Mouse (Mus musculus): ENCODE data around the gene Bcan.

DNA sequence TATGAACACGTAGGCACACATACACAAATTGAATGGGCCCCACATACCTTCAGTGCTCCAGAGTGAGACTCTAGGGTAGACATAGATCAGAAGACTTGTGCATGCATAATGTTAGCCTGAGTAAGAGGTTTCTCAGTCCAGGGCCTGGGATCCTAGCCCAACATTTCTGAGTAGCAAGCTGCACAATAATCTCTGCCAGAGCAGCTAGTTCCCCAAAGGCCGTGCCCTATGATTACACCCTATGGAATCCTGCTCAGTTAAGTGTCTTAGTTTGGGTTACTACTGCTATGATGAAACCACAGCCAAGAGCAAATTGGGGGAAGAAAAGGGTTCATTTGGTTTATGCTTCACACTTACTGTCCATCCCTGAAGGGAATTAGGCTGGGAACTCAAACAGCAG is 57.6 kb downstream of the Bcan start:
- TF ChIP-seq CTCF (IDR thresholded peaks at IDR 0.05; ENCODE audit: extremely low read depth, insufficient read depth, insufficient read length, insufficient replicate concordance) (no peak), POLR2A (IDR thresholded peaks at IDR 0.05; ENCODE audit: low read depth, low read length) (no peak)

All from spleen, adult 2 months (tissue).